Mouse (Mus musculus): ENCODE data around the gene Dnm3. TPM values are rescaled to one million over a fixed set of nuclear protein-coding genes. Genes with fewer than 3 reads are reported as not detected.

The Dnm3 gene
- polyA plus RNA-seq, 1 experiment from 2014 or later, result 6.9 TPM

GRCm38 (mm10) chr1:161942082-161942481 lies 535.8 kb downstream of the Dnm3 start:
- ATAC-seq (replicated peaks; ENCODE audit: low FRiP score, low TSS enrichment, low read depth) (no peak), DNase-seq (ENCODE audit: low spot score) (no peak)
- Histone ChIP-seq H3K9me3 (ENCODE audit: control insufficient read depth, low read length) (no peaks in the 10 kb centered on the region), H3K9ac (ENCODE audit: low read length) (no peak overlapping the region), H3K27me3 (replicated peaks; ENCODE audit: control insufficient read depth, insufficient read depth, low read length) (no peaks in the 10 kb centered on the region), H3K4me3 (ENCODE audit: low read depth, low read length) (no peak overlapping the region), H3K27ac (ENCODE audit: low read depth) (no peak overlapping the region), H3K4me2 (ENCODE audit: low read length) (no peak overlapping the region), H3K36me3 (ENCODE audit: control insufficient read depth, insufficient read depth, low read length) (no peaks in the 10 kb centered on the region), H3K4me1 (replicated peaks; ENCODE audit: control insufficient read depth, insufficient read depth, low read length) (no peaks in the 10 kb centered on the region)
- 82% methylated on average over 2 of the region's 2 CpGs for WGBS

MicroRNAs within 50 kb of the gene (microRNA counts, 519-probe panel; counts per million panel counts)
- microRNA mmu-miR-199a-3p, result 6,278 counts per million, percentile 99 among the panel's probes with 10 or more counts
- 6,365 counts per million, percentile 99 among the panel's probes with 10 or more counts for microRNA mmu-miR-199a-5p
- 4,280 counts per million, percentile 68 among the panel's probes with 10 or more counts for microRNA mmu-miR-214

Small RNA genes lying within 50 kb of the gene (microRNA-seq; reads per million reads assigned to microRNA genes)
- gene Mir199a-2, result 149 reads per million, percentile 62 among the genes with 10 or more reads in this experiment
- gene Mir214, result 11,612 reads per million, percentile 96 among the genes with 10 or more reads in this experiment

Other genes starting within 250 kb of the Dnm3 start
- 16.6 and 18.1 TPM in 2 replicates for gene Mettl13, start 70.5 kb upstream of the Dnm3 start, polyA plus RNA-seq (2014; fragmentation: Nextera tagmentation; extraction: Ambion mirVana)
- gene Vamp4, start 92.5 kb upstream of the Dnm3 start, polyA plus RNA-seq (2014; fragmentation: Nextera tagmentation; extraction: Ambion mirVana), result 49.2 and 53.3 TPM in 2 replicates
- not detected in 2 replicates for gene Myoc, start 161.1 kb upstream of the Dnm3 start, polyA plus RNA-seq (2014; fragmentation: Nextera tagmentation; extraction: Ambion mirVana)
- gene Myocos, start 180.2 kb upstream of the Dnm3 start, polyA plus RNA-seq (2014; fragmentation: Nextera tagmentation; extraction: Ambion mirVana), result not detected in 2 replicates